Comparison of ENCODE assay signal across 17 mouse cellular contexts in genomic region chr16:22549346-22549745, GRCm38 (mm10).
DNase-seq lines count a peak whose midpoint lies in the region; ATAC-seq and TF ChIP-seq lines count a peak whose summit lies in the region.
"Had no signal": no experiment of that assay in that cellular context is flagged by ENCODE, and none has a peak within 500 bp of the region (broad histone marks: within the 10 kb centered on the region; RNA-seq: fewer than 3 reads in every experiment).

No protein-coding gene starts in this region.

- no peak overlapping the region for H3K27ac ChIP-seq in heart, embryonic 15.5 days
- no peak overlapping the region for H3K27ac ChIP-seq in kidney, postnatal 0 days

- H3K4me1 ChIP-seq in heart, embryonic 15.5 days (replicated peaks), result peaks cover 57% of the 10 kb centered on the region
- peaks cover 13% of the 10 kb centered on the region; the same call in 1 of the 2 replicates for H3K4me1 ChIP-seq in kidney, postnatal 0 days (replicated peaks; ENCODE audit: insufficient read depth, low read length)

- H3K27me3 ChIP-seq in heart, embryonic 15.5 days, result no peaks in the 10 kb centered on the region
- no peaks in the 10 kb centered on the region for H3K27me3 ChIP-seq in kidney, postnatal 0 days (ENCODE audit: insufficient read depth, low read length)
- H3K27me3 ChIP-seq: embryonic facial prominence, embryonic 15.5 days had no signal

- peak overlapping the region; percentile 51; the same call in 1 of the 2 replicates for H3K4me3 ChIP-seq in heart, embryonic 15.5 days
- no peak overlapping the region for H3K4me3 ChIP-seq in kidney, postnatal 0 days (replicated peaks; ENCODE audit: low read depth, low read length)
- H3K4me3 ChIP-seq: myocyte had no signal

- no peaks in the 10 kb centered on the region for H3K36me3 ChIP-seq in heart, embryonic 15.5 days
- no peaks in the 10 kb centered on the region for H3K36me3 ChIP-seq in kidney, postnatal 0 days (ENCODE audit: insufficient read depth, low read length)
- H3K36me3 ChIP-seq: embryonic facial prominence, embryonic 15.5 days; hindbrain, embryonic 13.5 days; midbrain, embryonic 10.5 days had no signal

- no peak overlapping the region for H3K9ac ChIP-seq in heart, embryonic 15.5 days
- H3K9ac ChIP-seq in kidney, postnatal 0 days (ENCODE audit: low read depth, low read length), result no peak overlapping the region
- H3K9ac ChIP-seq: embryonic facial prominence, embryonic 15.5 days had no signal

- no peak for ATAC-seq in heart, embryonic 15.5 days (replicated peaks; ENCODE audit: insufficient number of reproducible peaks, insufficient read depth, low FRiP score, low read depth)
- ATAC-seq in kidney, postnatal 0 days (replicated peaks; ENCODE audit: low FRiP score, low read depth), result no peak
- ATAC-seq: CD4-positive, CD25-positive, alpha-beta regulatory T cell, adult 4 months had no signal

- WGBS in heart, embryonic 15.5 days, result 62% methylated on average over 5 of the region's 5 CpGs
- 79% methylated on average over 5 of the region's 5 CpGs for WGBS in kidney, postnatal 0 days

- DNase-seq in heart, postnatal 14 days, result no peak
- DNase-seq in kidney, postnatal 0 days (ENCODE audit: low spot score), result no peak
- no peak for DNase-seq in kidney, postnatal 10 days
- peak; percentile 38 for DNase-seq in 416B (ENCODE audit: low read depth)
- DNase-seq in c-Kit-positive CD71-positive TER-119-negative erythroid progenitor cells, embryonic 14.5 days (ENCODE audit: low read depth), result peak; percentile 7
- DNase-seq in urinary bladder, adult 2 months (ENCODE audit: low spot score), result no peak
- DNase-seq in right cerebral cortex, postnatal 14 days, result no peak
- DNase-seq: adrenal gland, adult 8-10 months; cerebellum, adult 2 months; gastrocnemius, postnatal 36 days; thymus, postnatal 14 days had no signal

- TF ChIP-seq CTCF in kidney, postnatal 0 days (IDR thresholded peaks at IDR 0.05; ENCODE audit: low read depth), result no peak

- intact Hi-C loops in heart, postnatal 14 days (cut with DNase I), result loop anchor here (2.0 kb wide), 2 partner anchors 109 to 239 kb away; no protein-coding TSS in a partner anchor

- H3K4me2 ChIP-seq in heart, embryonic 15.5 days, result peak overlapping the region; percentile 71
- peak overlapping the region; percentile 69; the same call in 1 of the 2 replicates for H3K4me2 ChIP-seq in kidney, postnatal 0 days (ENCODE audit: low read length)

- H3K9me3 ChIP-seq in heart, embryonic 15.5 days (replicated peaks), result no peaks in the 10 kb centered on the region
- no peaks in the 10 kb centered on the region for H3K9me3 ChIP-seq in kidney, postnatal 0 days (replicated peaks; ENCODE audit: low read length)
- H3K9me3 ChIP-seq: embryonic facial prominence, embryonic 15.5 days; hindbrain, embryonic 13.5 days; midbrain, embryonic 10.5 days had no signal

Comparison
In these comparisons a context has a peak if more than half of its experiments do, and no peak if none do; other contexts are left out.
1. DNase-seq: peak in 416B (single experiment) and c-Kit-positive CD71-positive TER-119-negative erythroid progenitor cells, embryonic 14.5 days (single experiment); none in heart, postnatal 14 days (0 of 2), kidney, postnatal 0 days (single experiment), kidney, postnatal 10 days (single experiment), urinary bladder, adult 2 months (single experiment) and right cerebral cortex, postnatal 14 days (single experiment).